Mouse (Mus musculus) cortical plate, adult 2 months (tissue): ENCODE measurements around the gene Srgn. TPM values are rescaled to one million over a fixed set of nuclear protein-coding genes. Genes with fewer than 3 reads are reported as not detected.

ENCODE experiments used
- H3K27ac ChIP-seq: fragments of 200-500 bp; 2 replicates; pipeline ENCODE4 v1.5.1; 2012; ENCODE audit warnings: low read length, control low read depth, inconsistent platforms; ENCODE audit not compliant: insufficient read depth
- H3K4me1 ChIP-seq: fragments of 200-500 bp; 2 replicates; pipeline ENCODE4 v1.6.1; 2011; ENCODE audit warnings: low read length; ENCODE audit not compliant: control insufficient read depth, insufficient read depth
- H3K4me3 ChIP-seq: fragments of 200-500 bp; 2 replicates; pipeline ENCODE4 v1.5.1; 2011; ENCODE audit warnings: mild to moderate bottlenecking, low read length, control low read depth; ENCODE audit not compliant: insufficient read depth
- CTCF ChIP-seq: fragments of 200-500 bp; IDR thresholded peaks from 2 replicates; pipeline ENCODE4 v1.5.1; 2011; ENCODE audit warnings: mild to moderate bottlenecking, control low read depth, low read length; ENCODE audit not compliant: insufficient read depth; ENCODE audit errors: extremely low read depth
- POLR2A ChIP-seq: fragments of 200-500 bp; IDR thresholded peaks from 2 replicates; pipeline ENCODE4 v1.6.1; 2011; ENCODE audit warnings: mild to moderate bottlenecking, low read length, control low read depth; ENCODE audit not compliant: insufficient read depth; ENCODE audit errors: extremely low read depth
- polyA plus RNA-seq: library from polyadenylated mRNA; depleted of rRNA; stranded (reverse); fragments of >200 nt; gene quantifications from 2 replicates; pipeline ENCODE4 v1.2.3, GENCODE M21; 2012; rRNA removed

The Srgn gene
- polyA plus RNA-seq: 13.7 and 15.8 TPM in 2 replicates

DNA sequence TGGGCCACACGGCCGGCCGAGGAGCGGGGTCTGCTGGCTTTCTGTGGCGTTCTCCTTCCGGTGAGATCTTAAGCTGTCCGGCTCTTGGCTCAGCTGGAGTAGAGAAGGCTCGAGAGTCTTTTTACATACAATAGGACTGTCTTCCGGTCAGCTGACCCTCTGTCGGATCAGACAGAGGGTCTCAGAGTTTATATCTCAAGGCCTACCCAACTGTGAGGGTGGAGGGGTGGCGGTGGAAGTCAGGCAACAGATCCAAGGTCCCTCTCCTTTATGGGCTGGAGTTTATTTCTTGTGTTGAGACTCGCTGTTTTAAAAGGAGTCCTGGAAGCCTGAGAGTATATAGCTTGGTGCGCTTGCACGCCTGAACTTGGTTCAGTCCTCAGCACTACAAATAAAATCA lies at the start of gene Srgn:
Srgn (minus strand) TSS at position 101 of the 400 bp plus-strand sequence.
- H3K4me3 ChIP-seq: no peak within 1 kb of the TSS
- TF ChIP-seq CTCF (no peak), POLR2A (no peak)
- no peak within 1 kb of the TSS for H3K27ac ChIP-seq
- H3K4me1 ChIP-seq: no peaks in the 10 kb centered on the region

GRCm38 (mm10) chr10:62575001-62575400 lies 47.8 kb upstream of the Srgn start:
- no peak for TF ChIP-seq CTCF
- TF ChIP-seq POLR2A: no peak
- Histone ChIP-seq H3K4me3 (no peak overlapping the region), H3K4me1 (peaks cover 4% of the 10 kb centered on the region; the same call in 1 of the 2 replicates), H3K27ac (no peak overlapping the region)

GRCm38 (mm10) chr10:62570126-62570871 lies 43.0 kb upstream of the Srgn start:
- Histone ChIP-seq H3K4me3 (no peak overlapping the region), H3K4me1 (no peaks in the 10 kb centered on the region), H3K27ac (no peak overlapping the region)
- TF ChIP-seq POLR2A (no peak), CTCF (no peak)

DNA sequence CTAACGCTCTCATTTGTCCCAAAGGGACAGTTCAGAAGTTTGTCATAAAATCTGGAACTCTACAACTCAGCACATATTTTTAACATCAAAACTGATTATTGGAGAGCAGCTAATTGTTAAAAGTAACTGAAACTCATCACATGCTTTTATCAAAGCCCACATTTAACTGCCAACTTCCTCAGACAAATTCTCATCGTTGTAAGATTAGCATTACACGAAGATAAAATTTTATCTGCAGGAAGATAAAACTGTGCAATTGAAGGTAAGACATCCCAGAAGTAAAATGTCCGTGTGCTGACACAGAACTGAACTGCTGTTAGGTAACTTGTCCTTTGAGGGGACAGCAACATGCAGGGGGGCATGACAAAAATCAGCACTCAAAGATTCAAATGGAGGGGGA lies 41.6 kb upstream of the Srgn start:
- no peaks in the 10 kb centered on the region for H3K4me1 ChIP-seq
- no peak overlapping the region for H3K27ac ChIP-seq
- TF ChIP-seq POLR2A: no peak
- TF ChIP-seq CTCF: no peak
- H3K4me3 ChIP-seq: no peak overlapping the region

DNA sequence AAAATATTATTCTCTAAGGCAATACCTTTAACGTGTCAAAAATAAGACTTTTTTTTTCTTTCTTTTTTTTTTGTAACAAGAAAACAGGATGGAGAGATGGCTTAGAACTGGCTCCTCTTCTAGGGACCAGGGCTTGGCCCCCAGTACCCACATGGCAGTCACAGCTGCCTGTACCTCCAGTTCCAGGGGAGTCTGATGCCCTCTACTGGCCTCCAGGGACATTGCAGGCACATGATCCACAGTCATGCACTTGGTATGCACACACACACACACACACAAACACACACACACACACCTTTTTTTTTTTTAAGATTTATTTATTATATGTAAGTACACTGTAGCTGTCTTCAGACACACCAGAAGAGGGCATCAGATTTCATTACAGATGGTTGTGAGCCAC lies 30.5 kb upstream of the Srgn start:
- no peak overlapping the region for H3K4me3 ChIP-seq
- no peaks in the 10 kb centered on the region for H3K4me1 ChIP-seq
- H3K27ac ChIP-seq: no peak overlapping the region
- TF ChIP-seq POLR2A (no peak), CTCF (peak; percentile 46)

DNA sequence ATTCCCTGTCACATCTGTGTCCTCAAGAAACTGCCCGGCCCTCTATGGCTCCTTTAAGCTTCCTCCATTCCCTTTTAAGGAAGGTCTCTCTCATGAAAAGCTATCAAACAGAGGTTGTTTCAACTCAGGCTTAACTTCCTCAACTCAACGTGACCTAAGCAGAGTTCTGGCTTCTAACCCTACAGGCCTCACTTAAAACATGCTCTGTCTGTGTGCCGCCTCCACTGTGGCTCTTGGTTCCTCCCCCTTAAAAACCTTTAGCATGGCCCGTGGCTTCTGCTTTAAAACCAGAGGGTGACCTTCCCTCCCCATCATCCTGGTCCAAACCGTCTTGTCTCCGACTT lies 29.3 kb upstream of the Srgn start:
- TF ChIP-seq CTCF (no peak), POLR2A (no peak)
- Histone ChIP-seq H3K27ac (no peak overlapping the region), H3K4me3 (no peak overlapping the region), H3K4me1 (no peaks in the 10 kb centered on the region)

DNA sequence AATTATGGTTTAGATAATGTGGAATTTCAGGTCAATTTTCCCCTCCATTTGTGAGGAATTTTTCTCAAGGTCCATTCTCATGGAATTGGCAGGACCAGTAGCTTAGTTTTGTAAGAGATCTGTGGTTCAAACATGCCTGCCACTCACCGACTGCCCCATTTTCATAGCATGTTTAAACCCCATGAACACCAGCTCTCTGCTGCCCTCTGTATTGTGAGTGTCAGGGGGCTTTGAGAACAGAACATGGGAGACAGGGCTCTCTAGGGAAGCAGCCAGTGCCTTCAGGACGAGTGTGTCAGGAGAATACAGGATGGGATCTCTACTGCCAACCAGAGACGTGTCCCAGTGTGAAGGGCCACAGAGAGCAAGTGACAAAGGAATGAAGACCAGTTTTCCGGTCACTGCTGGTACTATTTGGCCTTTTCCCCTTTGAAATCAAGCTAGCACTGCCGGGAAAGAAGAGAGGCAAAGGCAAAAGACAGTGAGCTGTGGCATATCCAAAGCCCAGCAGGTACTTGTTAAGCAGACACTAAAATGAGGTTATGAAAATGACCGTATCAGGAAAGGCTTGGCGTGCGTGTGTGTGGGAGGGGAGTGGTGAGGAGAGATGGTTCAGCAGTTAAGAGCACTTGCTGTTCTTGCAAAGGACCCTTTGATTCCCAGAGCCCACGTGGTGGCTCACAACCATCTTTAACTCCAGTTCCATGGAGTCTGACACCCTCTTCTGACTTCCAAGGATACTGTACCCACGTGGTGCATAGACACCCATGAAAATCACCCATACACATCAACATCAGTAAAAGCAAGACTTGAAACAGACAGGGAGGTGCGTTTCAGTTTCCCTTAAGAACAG lies 28.7 kb upstream of the Srgn start:
- H3K4me1 ChIP-seq: peaks cover under 1% of the 10 kb centered on the region
- no peak overlapping the region for H3K4me3 ChIP-seq
- H3K27ac ChIP-seq: no peak overlapping the region
- no peak for TF ChIP-seq POLR2A
- TF ChIP-seq CTCF: no peak

DNA sequence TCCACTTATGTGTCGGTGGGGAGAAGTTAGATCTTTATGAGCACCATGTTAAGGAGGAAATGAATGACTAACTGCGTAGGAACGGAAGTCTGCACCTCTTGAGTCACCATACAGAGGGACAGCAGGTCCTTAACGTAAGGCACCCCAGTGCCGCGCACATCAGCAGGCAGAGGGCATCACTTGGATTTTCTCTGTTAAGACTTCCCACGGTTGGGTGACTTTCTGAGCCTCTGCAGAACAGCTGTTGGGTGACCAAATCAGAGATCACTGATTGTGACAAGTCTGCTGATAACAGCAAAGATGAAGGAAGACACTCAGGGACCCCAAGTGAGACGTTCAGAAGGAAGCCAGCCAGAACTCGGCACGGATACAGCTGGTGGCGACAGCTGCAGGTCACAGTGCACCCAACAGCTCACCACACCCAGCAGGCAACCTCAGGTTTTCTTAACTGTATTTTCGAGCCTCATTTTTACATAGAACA lies 26.4 kb upstream of the Srgn start:
- TF ChIP-seq POLR2A (no peak), CTCF (no peak)
- Histone ChIP-seq H3K27ac (no peak overlapping the region), H3K4me3 (no peak overlapping the region), H3K4me1 (peaks cover 2% of the 10 kb centered on the region)

DNA sequence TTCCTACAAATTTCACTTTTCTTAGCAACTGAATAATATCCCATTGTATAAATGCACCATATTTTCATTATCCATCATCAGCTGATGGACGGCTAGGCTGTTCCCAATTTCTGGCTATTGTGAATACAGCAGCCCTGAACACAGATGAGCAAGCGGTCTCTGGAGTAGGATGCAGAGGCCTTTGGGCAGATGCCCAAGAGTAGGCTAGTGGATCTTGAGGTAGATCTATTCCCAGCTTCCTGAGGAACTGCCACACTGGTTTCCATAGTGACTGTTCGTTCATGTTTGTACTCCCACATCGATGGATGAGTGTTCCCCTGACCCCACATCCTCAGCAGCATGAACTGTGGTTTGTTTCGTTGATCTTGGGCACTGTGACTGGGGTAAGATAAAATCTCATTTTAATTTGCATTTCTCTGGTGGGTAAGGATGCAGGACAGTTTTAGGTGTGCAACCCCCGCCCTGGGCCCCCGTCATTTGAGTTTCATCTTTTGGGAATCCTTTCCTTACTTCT lies 23.6 kb upstream of the Srgn start:
- TF ChIP-seq POLR2A (no peak), CTCF (no peak)
- H3K4me3 ChIP-seq: no peak overlapping the region
- no peak overlapping the region for H3K27ac ChIP-seq
- H3K4me1 ChIP-seq: peaks cover 2% of the 10 kb centered on the region
